Mouse (Mus musculus) intestine, embryonic 14.5 days (tissue): ENCODE measurements around the gene Wdfy4. TPM values are rescaled to one million over a fixed set of nuclear protein-coding genes. Genes with fewer than 3 reads are reported as not detected.

Experiments used
- ATAC-seq: fragments of 200-750 bp; cut with Nextera tagmentation; replicated peaks from 2 replicates; pipeline ENCODE4 v1.8.0; 2017; ENCODE audit warnings: low read depth, moderate number of reproducible peaks, moderate TSS enrichment, moderate library complexity; ENCODE audit not compliant: low FRiP score, low TSS enrichment
- DNase-seq: peaks from one replicate; pipeline ENCODE4 v3.0.0-alpha.2; 2018; ENCODE audit warnings: low spot score
- H3K27ac ChIP-seq: fragments of 300-500 bp; sonication (generic); 2 replicates; pipeline ENCODE4 v1.5.1; 2014; ENCODE audit warnings: low read depth, mild to moderate bottlenecking, control low read depth
- H3K27me3 ChIP-seq: fragments of 300-500 bp; sonication (generic); replicated peaks from 2 replicates; pipeline ENCODE4 v1.6.1; 2014; ENCODE audit warnings: low read length, control low read depth; ENCODE audit not compliant: control insufficient read depth, insufficient read depth
- H3K36me3 ChIP-seq: fragments of 300-500 bp; sonication (generic); 2 replicates; pipeline ENCODE4 v1.6.1; 2014; ENCODE audit warnings: low read length, control low read depth; ENCODE audit not compliant: control insufficient read depth, insufficient read depth
- H3K4me1 ChIP-seq: fragments of 300-500 bp; sonication (generic); replicated peaks from 2 replicates; pipeline ENCODE4 v1.6.1; 2014; ENCODE audit warnings: low read length, control low read depth, mixed read lengths; ENCODE audit not compliant: control insufficient read depth, insufficient read depth
- H3K4me2 ChIP-seq: fragments of 300-500 bp; sonication (generic); 2 replicates; pipeline ENCODE4 v1.6.1; 2014; ENCODE audit warnings: low read length
- H3K4me3 ChIP-seq: fragments of 300-500 bp; sonication (generic); 2 replicates; pipeline ENCODE4 v1.5.1; 2014; ENCODE audit warnings: low read depth, low read length, control low read depth, mixed read lengths
- H3K9ac ChIP-seq: fragments of 300-500 bp; sonication (generic); 2 replicates; pipeline ENCODE4 v1.6.1; 2014; ENCODE audit warnings: mild to moderate bottlenecking, low read length
- H3K9me3 ChIP-seq: fragments of 300-500 bp; sonication (generic); 2 replicates; pipeline ENCODE4 v1.6.1; 2016; ENCODE audit warnings: low read length, control low read depth; ENCODE audit not compliant: control insufficient read depth
- WGBS: fragments of 180-500 bp; shearing (Covaris S2); extraction: QIAGEN DNeasy Blood & Tissue Kit; methylation state at CpG from one replicate; pipeline ENCODE4 v1.1.7; 2014; 5-methylcytosine and 5-hydroxymethylcytosine counted together
- polyA plus RNA-seq: library from polyadenylated mRNA; unstranded; fragments of >200 nt; fragmentation: Nextera tagmentation; extraction: Ambion mirVana; gene quantifications from 2 replicates; pipeline ENCODE4 v1.2.1, GENCODE M21; 2014

The Wdfy4 gene
- polyA plus RNA-seq, 1 experiment from 2014 or later, result 0.81 TPM

DNA sequence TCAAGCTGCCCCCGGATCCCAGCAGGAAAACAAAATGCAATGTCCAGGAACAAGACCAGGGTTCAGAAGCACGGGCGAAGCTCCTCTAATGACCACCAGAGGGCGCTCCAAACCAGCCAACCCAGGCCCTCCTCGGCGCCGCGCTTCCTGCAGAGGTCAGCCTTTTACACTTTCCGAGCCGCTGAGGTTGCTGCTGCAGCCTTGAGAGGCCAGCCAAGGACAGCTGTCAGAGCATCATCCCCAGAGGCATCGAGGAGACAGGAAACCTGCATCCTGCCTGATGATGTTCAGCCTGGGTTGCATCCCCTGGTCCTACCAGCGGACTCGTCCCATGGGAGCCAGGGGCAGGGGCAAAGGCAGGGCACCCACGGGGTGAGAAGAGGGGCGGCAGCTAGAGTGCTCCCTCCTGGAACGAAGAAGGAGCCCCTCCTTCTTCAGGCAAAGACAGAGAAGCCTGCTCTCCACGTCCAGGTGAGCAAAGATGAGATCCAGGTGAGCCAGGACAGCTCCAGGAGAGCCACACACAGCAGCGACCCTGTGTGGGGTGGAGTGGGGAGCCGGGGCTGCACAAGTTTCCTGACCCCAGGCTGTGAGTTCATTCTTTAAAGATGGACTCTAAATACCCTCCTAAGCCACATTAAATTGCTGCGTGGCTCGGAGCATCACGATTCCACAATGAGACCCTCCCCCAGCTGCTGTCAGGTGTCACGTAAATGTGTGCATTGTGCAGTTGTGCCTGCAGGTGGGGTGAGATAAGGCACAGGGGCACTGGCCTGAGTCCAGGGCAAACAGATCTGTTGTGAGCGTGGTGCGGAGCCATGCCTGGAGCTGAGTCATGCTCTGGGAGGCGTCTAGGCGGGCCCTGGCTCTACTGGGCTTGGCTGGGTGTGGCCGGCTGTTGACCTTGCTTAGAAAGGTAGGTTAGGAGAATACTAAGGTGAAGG, 28.8 kb upstream of the Wdfy4 start, which contains the start of gene Arhgap22:
Arhgap22 (plus strand) TSS at position 204 of the 944 bp plus-strand sequence.
- no peak within 1 kb of the TSS for H3K4me3 ChIP-seq

DNA sequence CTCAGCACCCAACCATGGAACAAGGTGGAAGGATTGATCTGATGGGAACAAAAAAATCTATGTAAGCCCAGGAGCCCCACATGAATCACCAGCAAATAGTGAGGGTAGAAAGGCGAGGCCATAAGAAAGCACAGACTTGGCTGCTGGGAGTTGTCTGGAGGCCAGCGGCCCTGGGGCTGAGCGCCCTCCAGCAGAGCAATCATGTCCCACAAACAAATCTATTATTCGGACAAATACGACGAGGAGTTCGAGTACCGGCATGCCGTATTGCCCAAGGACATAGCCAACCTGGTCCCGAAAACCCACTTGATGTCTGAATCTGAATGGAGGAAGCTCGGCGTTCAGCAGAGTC, 27.6 kb upstream of the Wdfy4 start:
- Histone ChIP-seq H3K4me1 (no peaks in the 10 kb centered on the region), H3K9ac (no peak overlapping the region), H3K4me3 (no peak overlapping the region), H3K27ac (no peak overlapping the region), H3K4me2 (no peak overlapping the region), H3K36me3 (no peaks in the 10 kb centered on the region), H3K27me3 (no peaks in the 10 kb centered on the region), H3K9me3 (no peaks in the 10 kb centered on the region)
- 87% methylated on average over 12 of the region's 12 CpGs for WGBS
- DNase-seq (no peak), ATAC-seq (no peak)

More for the DNA sequence above, 28.8 kb upstream of the Wdfy4 start, which contains the start of gene Arhgap22:
- Histone ChIP-seq H3K9ac (no peak within 1 kb of the TSS), H3K36me3 (no peaks in the 10 kb centered on the region), H3K4me2 (peak within 1 kb of the TSS; percentile 15; the same call in 1 of the 2 replicates), H3K27me3 (no peaks in the 10 kb centered on the region), H3K9me3 (no peaks in the 10 kb centered on the region), H3K27ac (no peak within 1 kb of the TSS), H3K4me1 (no peaks in the 10 kb centered on the region)
- WGBS, result 13% methylated on average over 28 of the region's 28 CpGs
- DNase-seq (peak; percentile 93), ATAC-seq (peak; percentile 91)

DNA sequence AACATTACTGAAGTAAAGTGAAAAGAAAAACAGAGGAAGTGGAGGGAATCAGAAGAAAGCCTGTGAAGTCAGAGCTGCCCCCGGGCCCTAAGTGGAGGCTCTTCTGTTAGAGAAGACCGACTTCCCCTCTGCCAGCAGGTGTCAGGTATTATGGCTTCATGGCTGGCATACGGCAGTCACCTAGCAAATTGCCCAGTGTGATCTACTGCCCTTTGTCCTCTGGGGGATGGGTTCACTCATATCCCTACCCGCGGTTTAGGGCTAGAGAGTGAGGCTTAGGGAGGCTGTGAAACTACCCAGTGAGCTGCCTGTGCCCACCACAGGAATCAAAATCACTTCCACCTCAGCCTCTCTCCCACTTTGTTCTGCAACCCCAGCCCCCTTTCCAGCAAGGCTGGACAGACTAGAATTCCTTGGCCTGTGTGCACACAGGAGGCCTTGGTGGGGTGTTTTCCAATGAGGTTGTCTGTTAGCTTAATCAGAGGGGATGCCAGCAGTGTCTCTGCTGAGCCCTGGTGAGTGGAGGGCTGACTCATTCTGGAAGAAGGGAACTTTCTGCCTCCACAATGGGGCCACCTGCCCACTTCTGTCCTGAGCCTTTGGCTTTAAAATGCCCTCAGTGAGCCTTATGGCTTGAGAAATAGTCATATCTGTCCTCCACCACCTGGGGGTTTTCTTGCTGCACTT, 27.1 kb upstream of the Wdfy4 start:
- Histone ChIP-seq H3K4me1 (no peaks in the 10 kb centered on the region), H3K36me3 (no peaks in the 10 kb centered on the region), H3K27me3 (no peaks in the 10 kb centered on the region), H3K9me3 (no peaks in the 10 kb centered on the region), H3K9ac (no peak overlapping the region), H3K4me3 (no peak overlapping the region), H3K4me2 (no peak overlapping the region), H3K27ac (no peak overlapping the region)
- DNase-seq (no peak), ATAC-seq (no peak)
- 59% methylated on average over 5 of the region's 5 CpGs for WGBS

DNA sequence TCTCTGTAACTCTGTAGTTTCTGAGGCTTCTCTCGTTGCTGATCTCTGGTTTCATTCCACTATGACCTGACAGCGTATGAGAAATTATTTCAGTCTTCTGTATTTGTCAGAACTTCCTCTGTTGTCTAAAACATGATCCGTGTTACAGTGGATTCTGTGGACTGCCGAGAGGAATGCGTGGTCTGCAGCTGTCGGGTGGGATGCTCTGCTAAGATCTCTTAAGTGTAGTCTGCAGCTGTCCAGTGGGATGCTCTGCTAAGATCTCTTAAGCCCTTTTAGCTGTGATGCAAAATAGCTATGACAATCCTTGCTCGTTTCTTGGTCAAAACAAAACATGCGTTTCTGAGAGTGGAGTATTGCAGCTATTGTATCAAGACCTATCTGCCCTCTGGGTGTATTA, 25.5 kb upstream of the Wdfy4 start:
- WGBS, result 63% methylated on average over 8 of the region's 8 CpGs
- no peaks in the 10 kb centered on the region for H3K9me3 ChIP-seq

DNA sequence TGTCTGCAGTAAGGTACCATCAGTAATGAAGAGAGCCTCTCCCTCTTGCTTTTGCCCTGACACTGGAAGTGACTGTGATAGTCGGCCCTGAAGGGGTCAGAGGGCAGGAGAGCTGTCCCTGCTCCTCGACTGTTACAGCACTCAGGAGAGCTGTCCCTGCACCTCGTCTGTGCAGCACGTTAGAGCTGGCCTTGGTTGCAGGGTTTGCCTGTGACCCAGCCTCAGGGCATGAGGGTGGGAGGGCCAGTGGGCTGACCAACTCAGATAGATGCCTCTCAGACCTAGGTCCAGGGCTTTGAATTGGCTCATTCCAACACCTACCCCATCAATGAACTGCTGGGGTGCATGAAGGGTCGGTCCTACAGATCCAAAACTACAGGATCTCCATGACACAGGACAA, 23.0 kb upstream of the Wdfy4 start:
- Histone ChIP-seq H3K9me3 (no peaks in the 10 kb centered on the region), H3K27ac (no peak overlapping the region), H3K9ac (no peak overlapping the region), H3K36me3 (no peaks in the 10 kb centered on the region), H3K4me3 (no peak overlapping the region), H3K27me3 (no peaks in the 10 kb centered on the region), H3K4me1 (no peaks in the 10 kb centered on the region), H3K4me2 (no peak overlapping the region)
- WGBS, result 34% methylated on average over 5 of the region's 5 CpGs
- no peak for ATAC-seq
- no peak for DNase-seq

More for the DNA sequence above, 25.5 kb upstream of the Wdfy4 start:
- ATAC-seq (no peak), DNase-seq (no peak)
- Histone ChIP-seq H3K4me2 (no peak overlapping the region), H3K27ac (no peak overlapping the region), H3K4me3 (no peak overlapping the region), H3K27me3 (no peaks in the 10 kb centered on the region), H3K9ac (no peak overlapping the region), H3K4me1 (no peaks in the 10 kb centered on the region), H3K36me3 (no peaks in the 10 kb centered on the region)

DNA sequence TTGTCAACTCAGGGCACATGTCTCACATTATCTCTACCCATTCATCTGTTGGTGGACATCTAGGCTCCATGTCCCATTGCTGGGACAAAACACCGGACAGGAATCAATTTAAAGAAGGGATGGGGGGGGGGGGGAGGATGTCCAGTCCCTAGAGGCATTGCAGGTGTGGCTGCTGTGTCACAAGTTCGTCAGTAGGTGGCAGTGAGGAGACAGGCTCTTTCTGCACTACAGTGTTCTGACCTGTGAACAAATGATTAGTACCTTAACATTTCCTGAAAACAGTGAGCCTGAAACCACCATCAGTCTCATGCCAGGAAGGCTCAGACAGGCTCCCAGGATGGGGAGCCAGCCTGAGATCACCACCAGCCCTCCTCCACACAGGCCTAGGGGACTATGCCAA, 21.7 kb upstream of the Wdfy4 start:
- DNase-seq, result no peak
- 15% methylated on average over 2 of the region's 2 CpGs for WGBS
- Histone ChIP-seq H3K27me3 (no peaks in the 10 kb centered on the region), H3K4me1 (no peaks in the 10 kb centered on the region), H3K9ac (no peak overlapping the region), H3K9me3 (no peaks in the 10 kb centered on the region), H3K27ac (no peak overlapping the region), H3K4me2 (no peak overlapping the region), H3K4me3 (no peak overlapping the region), H3K36me3 (no peaks in the 10 kb centered on the region)
- no peak for ATAC-seq

DNA sequence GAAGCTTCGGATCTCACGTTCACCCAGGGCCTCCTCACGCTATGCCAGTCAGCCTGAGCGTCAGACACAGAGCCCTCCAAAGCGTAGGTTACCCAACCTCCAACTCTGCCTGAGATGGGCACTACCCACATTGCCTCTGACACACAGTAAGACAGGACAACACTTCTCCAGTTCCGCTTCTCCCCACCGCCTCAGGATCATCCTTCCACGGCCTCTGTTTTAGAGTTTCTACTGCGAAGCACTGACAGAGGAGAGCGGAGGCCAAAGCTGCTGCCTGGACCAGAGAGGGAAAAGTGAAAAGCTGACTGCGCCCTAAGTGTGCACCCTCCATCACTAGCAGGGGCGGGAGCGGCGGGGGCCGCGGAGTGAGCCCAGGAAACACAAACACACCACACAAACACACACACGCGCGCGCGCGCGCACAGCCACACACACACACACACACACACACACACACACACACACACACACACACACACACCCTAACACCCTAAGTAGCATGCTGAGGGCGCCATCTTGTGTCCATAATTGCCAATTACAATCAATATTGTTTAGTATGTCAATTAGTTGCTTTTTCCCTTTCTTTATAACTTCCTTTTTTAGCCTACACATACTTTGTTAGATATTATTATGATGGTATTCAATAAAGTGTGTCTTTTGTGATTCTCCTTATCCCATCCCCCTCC, 20.1 kb upstream of the Wdfy4 start:
- no peak overlapping the region for H3K9ac ChIP-seq
- H3K36me3 ChIP-seq, result no peaks in the 10 kb centered on the region
- WGBS, result 31% methylated on average over 24 of the region's 24 CpGs
- H3K4me3 ChIP-seq, result no peak overlapping the region
- H3K27ac ChIP-seq, result no peak overlapping the region
- H3K4me2 ChIP-seq, result peak overlapping the region; percentile 33; the same call in 1 of the 2 replicates
- ATAC-seq (no peak), DNase-seq (peak; percentile 54)
- H3K9me3 ChIP-seq, result no peaks in the 10 kb centered on the region
- H3K27me3 ChIP-seq, result no peaks in the 10 kb centered on the region
- H3K4me1 ChIP-seq, result no peaks in the 10 kb centered on the region

DNA sequence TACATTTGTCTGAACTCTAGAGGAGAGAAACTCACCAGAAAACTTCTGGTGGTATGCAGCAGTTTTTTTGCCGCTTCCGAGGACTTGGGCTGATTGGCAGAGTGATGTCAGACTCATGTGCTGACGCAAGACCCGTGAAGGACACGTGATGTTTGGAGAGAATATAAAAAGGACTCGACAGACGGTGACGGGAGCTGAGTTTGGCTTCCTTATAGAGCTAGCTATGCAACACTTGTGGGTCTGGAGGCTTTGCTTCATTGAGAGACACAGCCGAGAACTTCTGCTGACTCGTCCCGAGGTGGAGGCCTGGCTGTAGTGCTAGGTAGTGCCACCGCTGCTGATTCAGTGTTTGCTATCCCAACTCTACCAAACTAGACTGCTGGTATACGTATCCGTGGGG, 18.5 kb upstream of the Wdfy4 start:
- 87% methylated on average over 14 of the region's 14 CpGs for WGBS
- no peak for ATAC-seq

More for the DNA sequence above, 18.5 kb upstream of the Wdfy4 start:
- H3K9me3 ChIP-seq, result no peaks in the 10 kb centered on the region
- no peak overlapping the region for H3K4me3 ChIP-seq
- no peaks in the 10 kb centered on the region for H3K27me3 ChIP-seq
- H3K36me3 ChIP-seq, result no peaks in the 10 kb centered on the region
- DNase-seq, result no peak
- H3K4me2 ChIP-seq, result no peak overlapping the region
- no peak overlapping the region for H3K9ac ChIP-seq
- no peaks in the 10 kb centered on the region for H3K4me1 ChIP-seq
- no peak overlapping the region for H3K27ac ChIP-seq
